Mouse (Mus musculus): ENCODE data around the gene Vps33b. TPM values are rescaled to one million over a fixed set of nuclear protein-coding genes. Genes with fewer than 3 reads are reported as not detected.

Vps33b gene
- polyA plus RNA-seq (2014; fragmentation: Illumina TruSeq; extraction: RNeasy Lipid Tissue Mini Kit (QIAGEN cat#74804); ENCODE audit: low read depth, low replicate concordance) = 7.2 TPM

DNA sequence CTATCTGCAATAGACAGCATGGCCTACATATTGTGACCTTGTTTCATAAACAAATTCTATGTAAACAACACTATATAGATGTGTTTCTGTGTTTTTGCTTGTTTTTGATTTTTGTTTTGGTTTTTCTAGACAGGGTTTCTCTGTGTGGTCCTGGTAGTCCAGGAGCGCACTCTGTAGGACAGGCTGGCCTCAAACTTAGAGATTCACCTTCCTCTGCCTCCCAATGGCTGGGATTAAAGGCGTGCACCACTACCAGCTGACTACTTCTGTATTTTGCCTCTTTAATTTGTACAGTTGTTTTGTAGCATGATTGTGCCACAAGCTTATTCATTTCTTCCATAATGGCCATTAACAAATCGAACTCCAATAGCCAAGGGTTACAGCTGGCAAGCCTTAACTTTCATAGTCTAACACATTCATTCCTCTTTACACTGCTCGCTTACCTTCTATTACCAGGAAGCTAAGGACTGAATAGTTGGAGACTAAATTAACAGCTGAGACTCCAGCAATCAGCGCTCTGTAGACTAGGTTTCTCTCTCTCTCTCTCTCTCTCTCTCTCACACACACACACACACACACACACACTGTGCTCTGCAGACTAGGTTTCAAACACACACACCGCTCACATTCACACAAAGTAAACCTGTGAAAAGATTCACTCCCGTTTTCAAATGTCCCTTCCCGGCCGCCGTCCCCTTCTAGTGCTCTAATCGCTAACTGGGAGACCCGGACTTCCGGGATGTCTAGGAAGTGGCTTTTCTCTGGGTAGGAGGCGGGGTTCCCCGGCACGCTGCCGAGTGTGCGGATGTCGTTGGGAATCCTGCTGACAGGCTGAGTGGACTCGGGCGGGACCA lies at the start of gene Vps33b:
Gene Vps33b (plus strand): TSS at position 753 of the 854 bp plus-strand sequence.

DNA sequence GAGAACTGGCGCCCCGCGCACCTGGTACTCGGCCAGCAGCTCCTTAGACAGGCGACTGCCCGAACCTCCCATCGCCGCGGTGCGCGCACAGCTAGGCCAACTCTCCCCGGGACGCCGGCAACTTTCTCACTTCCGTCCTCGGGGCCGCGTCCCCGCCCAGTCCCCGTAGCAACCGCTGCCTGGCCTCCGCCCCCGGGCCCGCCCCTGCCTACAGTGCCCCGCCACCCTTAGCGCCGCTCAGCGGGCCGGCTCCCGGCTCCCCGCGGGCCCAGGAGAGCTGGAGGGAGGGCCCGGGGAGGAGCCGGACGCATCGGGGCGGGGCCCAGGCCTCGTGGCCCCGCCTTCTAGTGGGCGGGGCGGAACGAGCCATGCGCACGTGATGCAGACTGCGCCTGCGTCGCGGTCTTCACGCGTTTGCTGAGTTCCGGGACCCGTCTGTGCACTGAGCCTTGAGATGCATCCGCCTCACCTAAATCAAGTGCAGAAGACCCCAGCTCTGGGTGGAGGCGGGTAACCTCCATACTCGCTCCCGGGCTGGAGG lies 36.9 kb upstream of the Vps33b start, which contains the start of the genes Cib1 and Gdpgp1:
Gene Cib1 (minus strand): TSS at position 325 of the 541 bp plus-strand sequence.
Gene Gdpgp1 (plus strand): TSS at position 377 of the 541 bp plus-strand sequence.

GRCm38 (mm10) chr7:80246148-80246721 lies 23.2 kb upstream of the Vps33b start, which contains the start of gene Ttll13:
Gene Ttll13, plus strand, starts transcription at chr7:80246376.

DNA sequence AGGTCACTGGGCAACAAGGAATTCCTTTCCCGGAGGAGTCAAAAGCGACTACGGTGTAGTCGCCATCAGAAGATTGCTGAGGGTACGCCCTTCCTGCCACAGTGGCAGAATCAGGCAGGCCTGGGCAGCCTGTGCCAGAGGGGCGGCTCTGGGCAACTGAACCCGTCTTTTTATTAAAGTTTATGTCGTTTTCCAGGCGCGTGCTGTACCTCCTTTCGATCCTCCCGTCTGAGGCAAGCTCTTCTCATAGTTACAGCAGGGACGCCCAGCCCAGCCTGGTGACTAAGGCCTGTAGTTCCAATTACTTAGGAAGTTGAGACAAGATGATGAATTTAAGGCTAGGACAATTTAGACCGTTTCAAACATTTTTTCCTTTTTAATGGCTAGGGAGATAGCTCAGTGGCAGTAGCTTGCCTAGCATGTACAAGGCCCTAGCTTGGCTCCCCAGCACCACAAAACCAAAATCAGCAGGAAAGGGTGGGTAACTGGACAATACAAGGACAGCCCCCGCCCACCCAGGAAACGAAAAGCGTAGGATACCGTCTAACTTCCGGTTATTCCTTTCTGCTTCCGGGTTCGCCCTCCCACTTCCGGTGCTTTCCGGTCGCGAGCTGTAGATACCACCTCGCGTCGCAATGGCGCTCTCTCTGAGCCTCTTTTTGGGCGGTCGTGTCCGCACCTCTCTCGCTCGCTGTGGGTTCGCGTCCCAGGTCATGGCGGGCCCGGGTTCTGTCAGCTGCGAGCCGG lies 8.7 kb upstream of the Vps33b start, which contains the start of gene Ngrn:
Gene Ngrn (plus strand): TSS at position 591 of the 747 bp plus-strand sequence.

GRCm38 (mm10) chr7:80294062-80294763 lies 24.8 kb downstream of the Vps33b start, which contains the start of gene Prc1:
Gene Prc1, plus strand, starts transcription at chr7:80294450.

DNA sequence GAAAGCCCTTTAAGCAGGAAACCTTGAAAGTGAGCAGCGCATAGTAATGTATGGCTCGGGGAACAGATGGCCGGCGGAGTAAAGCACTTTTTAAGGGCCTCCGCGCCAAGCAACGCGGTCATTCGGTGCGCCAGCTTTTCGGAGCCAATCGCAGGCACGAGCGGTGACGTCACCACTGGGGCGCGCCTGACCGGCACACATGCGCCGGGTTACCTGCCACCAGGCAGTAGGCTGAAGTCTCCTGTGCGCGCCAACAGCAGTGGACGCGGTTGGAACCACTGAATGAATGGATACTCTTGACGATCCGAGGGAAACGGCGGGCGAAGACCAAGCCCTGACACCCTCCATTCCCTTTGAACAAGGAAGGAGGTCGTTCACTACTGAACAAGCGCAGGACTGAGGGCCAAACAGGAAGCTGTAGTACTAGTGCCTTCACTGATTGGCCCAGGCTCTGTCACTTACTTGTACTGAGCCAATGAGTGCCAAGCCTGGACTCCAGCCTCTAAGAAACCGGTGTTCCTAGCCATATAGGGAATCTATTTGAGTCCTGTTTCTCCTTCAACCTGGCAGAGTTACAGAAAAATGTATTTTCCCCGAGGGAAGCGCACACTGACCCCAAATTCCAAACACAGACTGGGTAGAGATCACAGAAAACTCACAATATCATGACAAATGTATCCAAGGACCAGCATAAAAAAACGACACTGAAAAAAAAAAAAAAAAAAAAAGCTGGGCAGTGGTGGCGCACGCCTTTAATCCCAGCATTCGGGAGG lies 54.8 kb downstream of the Vps33b start, which contains the start of gene Rccd1:
Gene Rccd1 (minus strand): TSS at position 412 of the 773 bp plus-strand sequence.

GRCm38 (mm10) chr7:80340793-80341192 lies 71.3 kb downstream of the Vps33b start, which contains the start of gene Unc45a:
Gene Unc45a, minus strand, starts transcription at chr7:80341005.

Other genes with a start within 250 kb of the Vps33b start
- gene Zfp710, start 244.8 kb upstream of the Vps33b start, polyA plus RNA-seq (2014; fragmentation: Illumina TruSeq; extraction: RNeasy Lipid Tissue Mini Kit (QIAGEN cat#74804); ENCODE audit: low read depth, low replicate concordance) = 0.73 TPM
- 35.3 TPM for gene Idh2, start 154.3 kb upstream of the Vps33b start, polyA plus RNA-seq (2014; fragmentation: Illumina TruSeq; extraction: RNeasy Lipid Tissue Mini Kit (QIAGEN cat#74804); ENCODE audit: low read depth, low replicate concordance)
- gene Sema4b, start 82.8 kb upstream of the Vps33b start, polyA plus RNA-seq (2014; fragmentation: Illumina TruSeq; extraction: RNeasy Lipid Tissue Mini Kit (QIAGEN cat#74804); ENCODE audit: low read depth, low replicate concordance) = 1.7 TPM
- 24.1 TPM for gene Cib1, start 36.8 kb upstream of the Vps33b start, polyA plus RNA-seq (2014; fragmentation: Illumina TruSeq; extraction: RNeasy Lipid Tissue Mini Kit (QIAGEN cat#74804); ENCODE audit: low read depth, low replicate concordance)
- gene Gdpgp1, start 36.8 kb upstream of the Vps33b start, polyA plus RNA-seq (2014; fragmentation: Illumina TruSeq; extraction: RNeasy Lipid Tissue Mini Kit (QIAGEN cat#74804); ENCODE audit: low read depth, low replicate concordance) = 1.5 TPM
- gene Ttll13, start 23.3 kb upstream of the Vps33b start, polyA plus RNA-seq (2014; fragmentation: Illumina TruSeq; extraction: RNeasy Lipid Tissue Mini Kit (QIAGEN cat#74804); ENCODE audit: low read depth, low replicate concordance) = 0.97 TPM
- gene Ngrn, start 8.4 kb upstream of the Vps33b start, polyA plus RNA-seq (2014; fragmentation: Illumina TruSeq; extraction: RNeasy Lipid Tissue Mini Kit (QIAGEN cat#74804); ENCODE audit: low read depth, low replicate concordance) = 15.5 TPM
- 1.8 TPM for gene Prc1, start 24.8 kb downstream of the Vps33b start, polyA plus RNA-seq (2014; fragmentation: Illumina TruSeq; extraction: RNeasy Lipid Tissue Mini Kit (QIAGEN cat#74804); ENCODE audit: low read depth, low replicate concordance)
- gene Rccd1, start 54.8 kb downstream of the Vps33b start, polyA plus RNA-seq (2014; fragmentation: Illumina TruSeq; extraction: RNeasy Lipid Tissue Mini Kit (QIAGEN cat#74804); ENCODE audit: low read depth, low replicate concordance) = 1.7 TPM
- gene Unc45a, start 71.4 kb downstream of the Vps33b start, polyA plus RNA-seq (2014; fragmentation: Illumina TruSeq; extraction: RNeasy Lipid Tissue Mini Kit (QIAGEN cat#74804); ENCODE audit: low read depth, low replicate concordance) = 2.1 TPM
- 23.2 TPM for gene Hddc3, start 73.5 kb downstream of the Vps33b start, polyA plus RNA-seq (2014; fragmentation: Illumina TruSeq; extraction: RNeasy Lipid Tissue Mini Kit (QIAGEN cat#74804); ENCODE audit: low read depth, low replicate concordance)
- 8.3 TPM for gene Man2a2, start 101.7 kb downstream of the Vps33b start, polyA plus RNA-seq (2014; fragmentation: Illumina TruSeq; extraction: RNeasy Lipid Tissue Mini Kit (QIAGEN cat#74804); ENCODE audit: low read depth, low replicate concordance)
- not detected for gene Fes, start 118.3 kb downstream of the Vps33b start, polyA plus RNA-seq (2014; fragmentation: Illumina TruSeq; extraction: RNeasy Lipid Tissue Mini Kit (QIAGEN cat#74804); ENCODE audit: low read depth, low replicate concordance)
- 2.9 TPM for gene Furin, start 135.8 kb downstream of the Vps33b start, polyA plus RNA-seq (2014; fragmentation: Illumina TruSeq; extraction: RNeasy Lipid Tissue Mini Kit (QIAGEN cat#74804); ENCODE audit: low read depth, low replicate concordance)